Mouse (Mus musculus) kidney, adult 2 months (tissue): ENCODE measurements around the gene Gm42674. TPM values are rescaled to one million over a fixed set of nuclear protein-coding genes. Genes with fewer than 3 reads are reported as not detected.

Source experiments
- DNase-seq: peaks from one replicate; pipeline ENCODE4 v3.0.0; 2021
- H3K27ac ChIP-seq: fragments of 200-500 bp; 2 replicates; pipeline ENCODE4 v1.5.1; 2012; ENCODE audit warnings: low read depth, low read length, control low read depth, inconsistent platforms; ENCODE audit not compliant: insufficient read depth
- H3K27me3 ChIP-seq: fragments of 200-500 bp; replicated peaks from 2 replicates; pipeline ENCODE4 v1.6.1; 2012; ENCODE audit warnings: mild to moderate bottlenecking, moderate library complexity, low read length, inconsistent platforms; ENCODE audit not compliant: control insufficient read depth, insufficient read depth
- H3K36me3 ChIP-seq: fragments of 200-500 bp; 2 replicates; pipeline ENCODE4 v1.6.1; 2012; ENCODE audit warnings: mild to moderate bottlenecking, moderate library complexity, low read length, inconsistent platforms; ENCODE audit not compliant: control insufficient read depth, insufficient read depth
- H3K4me1 ChIP-seq: fragments of 200-500 bp; 2 replicates; pipeline ENCODE4 v1.6.1; 2011; ENCODE audit warnings: low read length; ENCODE audit not compliant: control insufficient read depth, insufficient read depth
- H3K4me3 ChIP-seq: fragments of 200-500 bp; 2 replicates; pipeline ENCODE4 v1.5.1; 2011; ENCODE audit warnings: mild to moderate bottlenecking, low read depth, low read length, control low read depth; ENCODE audit not compliant: insufficient read depth
- CTCF ChIP-seq: fragments of 200-500 bp; conservative IDR thresholded peaks from 2 replicates; pipeline ENCODE4 v1.5.1; 2011; ENCODE audit warnings: low read depth, mild to moderate bottlenecking, control low read depth, low read length, moderate library complexity, mixed read lengths; ENCODE audit not compliant: insufficient read depth, insufficient read length
- POLR2A ChIP-seq: fragments of 200-500 bp; IDR thresholded peaks from one replicate; pipeline ENCODE4 v1.6.1; 2011; ENCODE audit warnings: low read depth, low read length, control low read depth
- WGBS: fragments of 180-500 bp; shearing (Covaris S2); methylation state at CpG from one replicate; pipeline ENCODE4 v1.1.7; 2018; 5-methylcytosine and 5-hydroxymethylcytosine counted together
- polyA plus RNA-seq: library from polyadenylated mRNA; depleted of rRNA; stranded (reverse); fragments of >200 nt; gene quantifications from 2 replicates; pipeline ENCODE4 v1.2.3, GENCODE M21; 2012

Gene Gm42674
- polyA plus RNA-seq, 1 experiment = not detected

- H3K36me3 ChIP-seq = no peaks in the 10 kb centered on the region
- no peak for TF ChIP-seq CTCF
- TF ChIP-seq POLR2A = no peak
- DNase-seq = peak; percentile 29
- peak overlapping the region; percentile 58 for H3K27ac ChIP-seq
- WGBS = 84% methylated on average over 14 of the region's 14 CpGs
- no peaks in the 10 kb centered on the region for H3K27me3 ChIP-seq
- no peaks in the 10 kb centered on the region for H3K4me1 ChIP-seq
- no peak overlapping the region for H3K4me3 ChIP-seq
Observed at GRCm38 (mm10) chr3:90587361-90588101, 14.2 kb upstream of the Gm42674 start.

DNA sequence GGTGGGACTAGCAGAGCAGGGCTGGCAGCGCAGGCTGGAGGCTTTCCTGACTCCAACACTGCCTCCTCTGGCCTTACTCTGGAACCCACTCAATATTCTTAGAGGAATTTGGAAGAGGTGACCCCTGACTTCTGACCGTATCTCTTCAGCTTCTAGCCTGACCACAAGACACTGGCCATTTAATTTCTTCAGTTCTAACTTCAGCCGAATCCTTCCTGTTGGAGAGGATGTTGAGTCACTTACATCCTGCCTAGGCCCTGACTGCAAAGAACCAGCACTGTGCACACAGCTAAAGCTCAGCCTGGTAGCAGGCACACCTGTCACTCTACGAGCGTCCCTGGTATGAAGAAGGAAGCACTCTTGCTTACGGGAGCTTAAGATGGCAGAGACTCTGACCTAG lies 12.3 kb upstream of the Gm42674 start:
- H3K4me1 ChIP-seq = no peaks in the 10 kb centered on the region
- H3K4me3 ChIP-seq = no peak overlapping the region
- H3K36me3 ChIP-seq = no peaks in the 10 kb centered on the region
- WGBS = 61% methylated on average over 6 of the region's 6 CpGs
- TF ChIP-seq CTCF = no peak
- no peak for TF ChIP-seq POLR2A
- DNase-seq = peak; percentile 39
- no peaks in the 10 kb centered on the region for H3K27me3 ChIP-seq
- H3K27ac ChIP-seq = no peak overlapping the region

DNA sequence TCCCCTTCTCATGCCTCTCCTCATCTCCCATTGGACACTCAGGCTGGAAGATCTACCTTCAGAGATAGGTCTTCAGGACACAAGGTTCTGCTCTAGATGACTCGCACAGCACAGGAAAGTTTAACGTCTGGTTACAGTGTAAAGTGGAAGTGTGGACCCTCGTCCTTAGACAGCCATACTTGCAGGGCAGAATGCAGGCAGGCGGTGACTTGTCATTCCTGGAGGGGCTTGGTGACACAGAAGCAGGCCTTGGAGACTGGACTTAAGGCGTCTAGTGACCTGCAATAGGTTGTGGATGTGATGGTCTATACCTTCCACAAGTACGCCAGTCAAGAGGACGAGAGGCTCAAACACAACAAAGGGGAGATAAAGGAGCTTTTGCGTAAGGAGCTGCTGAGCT lies 11.8 kb upstream of the Gm42674 start, which contains the start of gene S100a2:
TSS of gene S100a2 (plus strand) at position 301 of the 400 bp plus-strand sequence.
- Histone ChIP-seq H3K27me3 (no peaks in the 10 kb centered on the region), H3K27ac (no peak within 1 kb of the TSS), H3K36me3 (no peaks in the 10 kb centered on the region), H3K4me3 (no peak within 1 kb of the TSS), H3K4me1 (no peaks in the 10 kb centered on the region)
- DNase-seq = no peak
- TF ChIP-seq POLR2A (no peak), CTCF (no peak)
- WGBS = 92% methylated on average over 8 of the region's 8 CpGs

DNA sequence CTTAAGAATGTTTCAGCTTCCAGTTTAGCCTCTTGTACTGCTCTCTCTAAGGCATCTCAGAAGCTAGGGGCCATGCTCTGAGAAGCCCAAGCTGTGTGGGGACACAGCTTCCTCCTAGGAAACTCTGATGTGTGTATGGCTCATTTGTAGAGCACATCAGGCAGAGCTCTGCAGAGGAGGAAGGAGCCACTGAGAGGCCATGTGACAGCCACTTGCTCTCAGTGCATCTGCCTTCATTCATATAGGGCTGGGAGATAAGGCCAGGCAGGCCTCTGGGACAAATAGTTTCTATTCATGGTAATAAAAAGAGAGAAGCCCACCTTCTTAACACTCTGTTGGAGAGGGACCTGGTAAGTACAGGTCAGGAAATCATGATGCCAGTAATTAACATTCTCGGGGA lies 7.2 kb upstream of the Gm42674 start:
- Histone ChIP-seq H3K4me1 (no peaks in the 10 kb centered on the region), H3K27me3 (no peaks in the 10 kb centered on the region), H3K27ac (no peak overlapping the region), H3K36me3 (no peaks in the 10 kb centered on the region), H3K4me3 (no peak overlapping the region)
- TF ChIP-seq POLR2A = no peak
- TF ChIP-seq CTCF = no peak
- DNase-seq = no peak
- WGBS = 77% methylated on average over 1 of the region's 1 CpGs

DNA sequence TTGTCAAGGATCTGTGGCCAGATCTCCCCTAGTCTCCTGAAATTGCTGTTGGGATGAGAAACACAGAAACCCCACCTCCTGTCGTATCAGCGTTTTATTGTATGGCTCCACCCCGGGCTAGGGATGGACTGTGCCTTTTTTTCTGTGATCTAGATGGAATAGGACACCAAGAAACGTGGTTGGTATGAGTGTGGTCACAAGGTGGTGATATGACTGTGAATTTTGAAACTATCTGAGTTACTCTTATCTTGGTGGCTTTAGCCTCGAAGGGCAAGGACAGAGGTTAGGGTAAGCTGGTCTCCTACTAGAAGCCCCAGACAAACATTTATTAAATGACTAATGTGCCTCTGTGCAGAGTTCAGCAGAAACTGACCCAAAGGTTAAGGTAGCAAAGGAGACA lies 6.1 kb upstream of the Gm42674 start:
- TF ChIP-seq POLR2A (no peak), CTCF (no peak)
- no peaks in the 10 kb centered on the region for H3K27me3 ChIP-seq
- WGBS = 71% methylated on average over 5 of the region's 5 CpGs
- H3K4me3 ChIP-seq = no peak overlapping the region
- no peak overlapping the region for H3K27ac ChIP-seq
- H3K4me1 ChIP-seq = no peaks in the 10 kb centered on the region
- DNase-seq = no peak
- H3K36me3 ChIP-seq = no peaks in the 10 kb centered on the region

- DNase-seq = no peak
- no peak overlapping the region for H3K27ac ChIP-seq
- H3K27me3 ChIP-seq = no peaks in the 10 kb centered on the region
- no peaks in the 10 kb centered on the region for H3K4me1 ChIP-seq
- 84% methylated on average over 6 of the region's 6 CpGs for WGBS
- H3K36me3 ChIP-seq = no peaks in the 10 kb centered on the region
- no peak overlapping the region for H3K4me3 ChIP-seq
- no peak for TF ChIP-seq POLR2A
- no peak for TF ChIP-seq CTCF
Observed at GRCm38 (mm10) chr3:90596810-90597209, 4.9 kb upstream of the Gm42674 start.

GRCm38 (mm10) chr3:90597736-90598135 lies 4.0 kb upstream of the Gm42674 start:
- no peaks in the 10 kb centered on the region for H3K27me3 ChIP-seq
- no peak for DNase-seq
- 47% methylated on average over 6 of the region's 6 CpGs for WGBS
- no peak for TF ChIP-seq CTCF
- no peak for TF ChIP-seq POLR2A
- no peaks in the 10 kb centered on the region for H3K4me1 ChIP-seq
- no peak overlapping the region for H3K27ac ChIP-seq
- no peak overlapping the region for H3K4me3 ChIP-seq
- H3K36me3 ChIP-seq = no peaks in the 10 kb centered on the region
